Mouse (Mus musculus) cortical plate, adult 2 months (tissue): ENCODE data around the gene Rrbp1.

Source experiments
- CTCF ChIP-seq: fragments of 200-500 bp; IDR thresholded peaks from 2 replicates; pipeline ENCODE4 v1.5.1; 2011; ENCODE audit warnings: mild to moderate bottlenecking, control low read depth, low read length; ENCODE audit not compliant: insufficient read depth; ENCODE audit errors: extremely low read depth
- POLR2A ChIP-seq: fragments of 200-500 bp; IDR thresholded peaks from 2 replicates; pipeline ENCODE4 v1.6.1; 2011; ENCODE audit warnings: mild to moderate bottlenecking, low read length, control low read depth; ENCODE audit not compliant: insufficient read depth; ENCODE audit errors: extremely low read depth

DNA sequence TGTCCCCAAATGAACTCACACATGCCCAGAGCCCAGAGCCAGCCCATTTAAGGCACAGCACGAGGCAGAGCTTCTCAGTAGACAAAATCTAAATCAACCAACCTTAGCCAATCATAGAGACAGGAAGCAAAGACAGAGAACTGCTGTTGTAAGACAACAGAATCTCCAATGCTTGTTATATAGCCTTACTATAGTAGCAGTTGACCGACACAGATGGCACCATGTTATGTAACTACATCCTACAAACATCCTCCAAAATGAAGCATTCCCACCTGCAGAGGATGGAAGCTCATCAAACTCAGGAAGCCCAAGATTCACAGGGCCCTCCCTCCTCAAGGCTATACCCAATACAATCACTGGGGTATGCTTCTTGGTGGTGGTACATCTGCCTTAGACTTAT, 23.6 kb downstream of the Rrbp1 start:
- TF ChIP-seq CTCF = no peak
- no peak for TF ChIP-seq POLR2A
